Mouse (Mus musculus): ENCODE results near the gene Arhgap44. TPM values are rescaled to one million over a fixed set of nuclear protein-coding genes. Genes with fewer than 3 reads are reported as not detected.

The Arhgap44 gene
- polyA plus RNA-seq, 1 experiment from 2014 or later: 2.1 TPM

DNA sequence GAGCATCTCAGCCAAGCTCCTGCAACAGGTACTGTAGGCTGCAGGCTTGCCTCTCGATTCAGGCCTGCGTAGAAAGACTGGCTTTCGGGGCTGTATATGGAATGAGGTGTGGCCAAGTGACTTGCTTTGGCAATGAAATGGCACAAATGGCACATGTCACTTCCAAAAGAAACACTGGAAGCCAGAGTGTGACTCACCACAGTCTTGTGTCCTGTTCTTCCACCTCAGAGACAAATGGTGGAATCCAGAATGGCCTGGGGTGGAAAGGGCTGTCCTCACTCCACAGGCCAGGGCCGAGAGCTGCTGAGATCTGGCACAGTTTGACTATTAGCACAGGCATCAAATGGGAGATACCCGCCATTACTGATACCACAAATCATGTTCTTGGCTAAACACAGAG lies 9.8 kb downstream of the Arhgap44 start:
- Histone ChIP-seq H3K36me3 (ENCODE audit: control insufficient read depth, insufficient read depth, low read length) (no peaks in the 10 kb centered on the region), H3K4me1 (replicated peaks; ENCODE audit: control insufficient read depth, insufficient read depth, low read length) (no peaks in the 10 kb centered on the region), H3K27ac (ENCODE audit: low read depth, low read length) (no peak overlapping the region), H3K27me3 (replicated peaks; ENCODE audit: control insufficient read depth, insufficient read depth, low read length) (no peaks in the 10 kb centered on the region), H3K4me3 (ENCODE audit: low read depth, low read length) (no peak overlapping the region), H3K4me2 (no peak overlapping the region), H3K9ac (ENCODE audit: low read depth, low read length) (no peak overlapping the region), H3K9me3 (ENCODE audit: control insufficient read depth, low read length) (no peaks in the 10 kb centered on the region)
- WGBS: 74% methylated on average over 5 of the region's 5 CpGs
- no peak for DNase-seq (ENCODE audit: low spot score)
- ATAC-seq (replicated peaks; ENCODE audit: low FRiP score): no peak

DNA sequence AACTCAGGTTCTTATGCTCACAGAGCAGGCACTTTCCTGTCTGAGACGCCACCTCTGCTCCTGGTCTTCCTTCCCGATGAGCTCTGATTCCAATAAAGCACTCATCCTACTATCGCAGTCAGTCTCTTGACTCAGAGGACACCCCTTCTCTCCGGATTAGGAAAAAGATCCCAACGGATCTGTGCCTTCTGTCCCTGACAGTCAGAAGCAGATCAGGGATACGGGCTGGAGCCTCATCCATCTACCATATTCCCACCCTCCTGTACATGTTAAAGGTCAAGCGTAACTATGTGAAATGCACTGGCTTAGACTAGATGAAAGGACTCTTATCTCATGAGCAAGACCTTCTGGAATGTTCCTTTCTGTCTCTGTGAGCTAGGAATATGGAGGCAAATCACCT lies 14.3 kb downstream of the Arhgap44 start:
- 65% methylated on average over 7 of the region's 7 CpGs for WGBS

DNA sequence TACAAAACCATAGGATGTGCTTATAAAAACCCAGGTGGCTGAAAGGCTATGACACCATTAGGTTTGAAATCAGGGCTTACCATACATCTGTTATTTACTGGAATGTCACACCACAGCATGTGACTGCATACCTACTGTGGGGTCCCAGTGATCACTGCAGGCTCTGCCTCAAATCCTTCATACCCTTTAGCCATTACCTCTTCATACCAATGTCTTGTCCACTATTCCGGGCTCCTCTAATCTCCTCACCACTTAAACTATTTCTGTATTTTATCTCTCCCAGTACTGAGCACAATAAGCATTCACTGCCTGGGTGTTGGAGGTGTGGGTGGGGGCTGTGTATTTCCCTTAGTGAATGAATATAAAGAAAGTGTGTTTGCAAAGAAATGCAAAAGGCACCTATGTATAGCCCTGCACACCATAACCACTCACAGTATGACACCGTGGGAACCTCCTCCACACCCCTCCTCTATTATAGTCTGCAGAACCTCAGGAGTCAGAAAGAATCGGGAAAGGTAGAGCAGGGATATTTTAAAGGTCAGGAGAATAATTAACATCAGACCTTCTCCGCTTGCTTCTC lies 19.8 kb downstream of the Arhgap44 start:
- no peaks in the 10 kb centered on the region for H3K9me3 ChIP-seq (ENCODE audit: control insufficient read depth, low read length)
- WGBS: 65% methylated on average over 4 of the region's 4 CpGs
- H3K9ac ChIP-seq (ENCODE audit: low read depth, low read length): no peak overlapping the region
- no peak overlapping the region for H3K4me3 ChIP-seq (ENCODE audit: low read depth, low read length)
- no peaks in the 10 kb centered on the region for H3K27me3 ChIP-seq (replicated peaks; ENCODE audit: control insufficient read depth, insufficient read depth, low read length)
- ATAC-seq (replicated peaks; ENCODE audit: low FRiP score) (no peak), DNase-seq (ENCODE audit: low spot score) (no peak)
- no peaks in the 10 kb centered on the region for H3K36me3 ChIP-seq (ENCODE audit: control insufficient read depth, insufficient read depth, low read length)
- H3K4me1 ChIP-seq (replicated peaks; ENCODE audit: control insufficient read depth, insufficient read depth, low read length): no peaks in the 10 kb centered on the region; the same call in 1 of the 2 replicates
- H3K4me2 ChIP-seq: no peak overlapping the region
- no peak overlapping the region for H3K27ac ChIP-seq (ENCODE audit: low read depth, low read length)

More for the DNA sequence above, 14.3 kb downstream of the Arhgap44 start:
- DNase-seq (ENCODE audit: low spot score): no peak
- Histone ChIP-seq H3K27ac (ENCODE audit: low read depth, low read length) (no peak overlapping the region), H3K9me3 (ENCODE audit: control insufficient read depth, low read length) (no peaks in the 10 kb centered on the region), H3K9ac (ENCODE audit: low read depth, low read length) (no peak overlapping the region), H3K36me3 (ENCODE audit: control insufficient read depth, insufficient read depth, low read length) (no peaks in the 10 kb centered on the region), H3K4me1 (replicated peaks; ENCODE audit: control insufficient read depth, insufficient read depth, low read length) (no peaks in the 10 kb centered on the region), H3K27me3 (replicated peaks; ENCODE audit: control insufficient read depth, insufficient read depth, low read length) (no peaks in the 10 kb centered on the region), H3K4me3 (ENCODE audit: low read depth, low read length) (no peak overlapping the region), H3K4me2 (no peak overlapping the region)
- no peak for ATAC-seq (replicated peaks; ENCODE audit: low FRiP score)

DNA sequence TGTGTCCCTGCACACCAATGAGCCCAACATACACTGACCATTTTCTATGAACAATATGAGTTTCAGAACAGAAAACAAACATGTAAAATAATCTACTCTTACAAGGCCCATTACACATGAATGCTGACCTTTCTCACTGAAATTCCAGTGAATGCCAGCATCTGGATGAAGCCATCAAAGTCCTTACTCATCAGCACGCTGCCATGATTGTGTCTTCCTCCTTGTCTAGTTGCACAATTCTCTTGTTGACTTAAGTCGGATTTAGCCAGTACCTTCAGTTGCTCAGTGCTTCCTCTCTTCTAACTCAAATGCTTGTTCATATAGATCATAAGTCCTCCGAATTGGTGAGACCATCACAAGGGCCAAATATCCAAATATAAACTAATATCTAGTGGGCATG lies 23.7 kb downstream of the Arhgap44 start:
- Histone ChIP-seq H3K9ac (ENCODE audit: low read depth, low read length) (no peak overlapping the region), H3K27me3 (replicated peaks; ENCODE audit: control insufficient read depth, insufficient read depth, low read length) (no peaks in the 10 kb centered on the region), H3K4me1 (replicated peaks; ENCODE audit: control insufficient read depth, insufficient read depth, low read length) (no peaks in the 10 kb centered on the region; the same call in 1 of the 2 replicates), H3K36me3 (ENCODE audit: control insufficient read depth, insufficient read depth, low read length) (no peaks in the 10 kb centered on the region), H3K4me2 (no peak overlapping the region), H3K9me3 (ENCODE audit: control insufficient read depth, low read length) (no peaks in the 10 kb centered on the region), H3K4me3 (ENCODE audit: low read depth, low read length) (no peak overlapping the region), H3K27ac (ENCODE audit: low read depth, low read length) (no peak overlapping the region)
- WGBS: 81% methylated on average over 3 of the region's 3 CpGs
- DNase-seq (ENCODE audit: low spot score) (no peak), ATAC-seq (replicated peaks; ENCODE audit: low FRiP score) (no peak)

DNA sequence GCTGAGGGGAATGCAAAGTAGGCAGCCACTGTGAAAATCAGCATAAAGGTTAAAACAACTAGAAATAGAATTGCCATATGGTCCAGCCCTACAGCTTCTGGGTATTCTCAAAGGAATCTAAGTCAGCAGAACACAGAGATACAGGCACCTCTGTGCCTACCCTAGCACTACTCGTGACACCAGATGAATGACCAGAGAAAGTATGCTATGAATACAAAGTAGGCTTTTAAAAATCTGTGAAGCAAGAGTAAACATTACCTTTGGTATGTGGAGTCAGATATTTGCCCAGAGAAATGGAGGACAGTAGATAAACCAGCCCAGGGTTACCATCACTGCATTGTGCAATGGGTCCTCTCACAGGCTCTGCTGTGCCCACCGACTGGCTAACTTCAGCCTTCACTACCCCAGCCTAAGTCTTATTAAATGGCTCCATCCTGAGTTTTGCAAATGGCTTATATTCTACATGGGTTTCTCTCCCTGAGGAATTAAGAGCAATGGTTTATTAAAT lies 25.6 kb downstream of the Arhgap44 start:
- Histone ChIP-seq H3K9me3 (ENCODE audit: control insufficient read depth, low read length) (no peaks in the 10 kb centered on the region), H3K9ac (ENCODE audit: low read depth, low read length) (no peak overlapping the region), H3K4me3 (ENCODE audit: low read depth, low read length) (no peak overlapping the region), H3K36me3 (ENCODE audit: control insufficient read depth, insufficient read depth, low read length) (no peaks in the 10 kb centered on the region), H3K4me1 (replicated peaks; ENCODE audit: control insufficient read depth, insufficient read depth, low read length) (no peaks in the 10 kb centered on the region; the same call in 1 of the 2 replicates), H3K27ac (ENCODE audit: low read depth, low read length) (no peak overlapping the region), H3K27me3 (replicated peaks; ENCODE audit: control insufficient read depth, insufficient read depth, low read length) (no peaks in the 10 kb centered on the region), H3K4me2 (no peak overlapping the region)
- 70% methylated on average over 2 of the region's 2 CpGs for WGBS
- DNase-seq (ENCODE audit: low spot score): no peak
- no peak for ATAC-seq (replicated peaks; ENCODE audit: low FRiP score)

DNA sequence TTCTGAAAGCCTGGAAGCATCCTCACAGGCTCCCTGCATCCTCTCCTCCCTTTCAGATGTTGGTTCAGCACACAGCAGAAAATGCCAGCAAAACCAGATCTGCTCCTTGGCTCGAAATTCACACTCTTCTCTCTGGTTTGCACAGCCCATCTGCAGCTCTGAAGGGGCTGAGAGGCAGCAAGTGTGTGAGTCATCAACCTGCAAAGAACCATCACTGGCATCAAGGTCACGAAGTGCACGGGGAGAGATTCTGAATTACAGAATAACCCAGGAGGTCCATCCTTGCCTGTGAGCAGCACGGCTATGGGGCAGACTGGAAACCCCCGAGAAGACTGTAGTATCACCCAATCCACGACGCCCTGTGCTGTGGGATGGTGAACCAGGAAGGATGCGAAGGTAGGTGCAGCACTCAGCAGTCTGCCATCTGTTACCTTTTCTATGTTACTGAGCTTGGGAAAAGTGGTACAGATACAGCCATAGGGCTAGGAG lies 27.5 kb downstream of the Arhgap44 start:
- WGBS: 76% methylated on average over 8 of the region's 8 CpGs
- no peak overlapping the region for H3K4me2 ChIP-seq
- DNase-seq (ENCODE audit: low spot score) (no peak), ATAC-seq (replicated peaks; ENCODE audit: low FRiP score) (no peak)
- H3K9me3 ChIP-seq (ENCODE audit: control insufficient read depth, low read length): no peaks in the 10 kb centered on the region
- H3K4me3 ChIP-seq (ENCODE audit: low read depth, low read length): no peak overlapping the region
- H3K27me3 ChIP-seq (replicated peaks; ENCODE audit: control insufficient read depth, insufficient read depth, low read length): no peaks in the 10 kb centered on the region
- no peak overlapping the region for H3K9ac ChIP-seq (ENCODE audit: low read depth, low read length)
- H3K4me1 ChIP-seq (replicated peaks; ENCODE audit: control insufficient read depth, insufficient read depth, low read length): no peaks in the 10 kb centered on the region; the same call in 1 of the 2 replicates
- no peaks in the 10 kb centered on the region for H3K36me3 ChIP-seq (ENCODE audit: control insufficient read depth, insufficient read depth, low read length)
- no peak overlapping the region for H3K27ac ChIP-seq (ENCODE audit: low read depth, low read length)

DNA sequence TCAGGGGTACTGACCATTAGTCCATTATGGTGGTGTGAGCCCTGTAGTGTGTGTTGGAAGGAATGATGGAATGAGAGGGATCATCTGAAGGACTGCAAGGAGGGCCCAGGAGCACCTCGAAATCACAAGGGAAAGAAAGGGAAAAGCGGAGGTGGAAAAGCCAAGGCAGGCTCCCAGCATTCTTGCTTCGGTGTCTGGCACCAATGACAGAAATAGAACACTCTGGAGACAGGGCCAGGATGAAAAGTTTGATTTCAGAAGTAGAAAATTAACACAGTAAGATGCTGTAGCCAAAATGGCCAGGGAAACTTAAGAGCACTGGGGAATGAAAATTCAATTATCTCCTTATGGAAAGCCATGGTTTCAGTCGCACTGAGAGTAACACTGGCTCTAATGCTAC lies 29.1 kb downstream of the Arhgap44 start:
- no peak overlapping the region for H3K4me2 ChIP-seq
- ATAC-seq (replicated peaks; ENCODE audit: low FRiP score): no peak
- no peaks in the 10 kb centered on the region for H3K27me3 ChIP-seq (replicated peaks; ENCODE audit: control insufficient read depth, insufficient read depth, low read length)
- no peaks in the 10 kb centered on the region for H3K9me3 ChIP-seq (ENCODE audit: control insufficient read depth, low read length)
- H3K36me3 ChIP-seq (ENCODE audit: control insufficient read depth, insufficient read depth, low read length): no peaks in the 10 kb centered on the region
- no peak overlapping the region for H3K4me3 ChIP-seq (ENCODE audit: low read depth, low read length)
- no peak for DNase-seq (ENCODE audit: low spot score)
- 81% methylated on average over 4 of the region's 4 CpGs for WGBS
- H3K27ac ChIP-seq (ENCODE audit: low read depth, low read length): no peak overlapping the region
- H3K4me1 ChIP-seq (replicated peaks; ENCODE audit: control insufficient read depth, insufficient read depth, low read length): no peaks in the 10 kb centered on the region
- H3K9ac ChIP-seq (ENCODE audit: low read depth, low read length): no peak overlapping the region

DNA sequence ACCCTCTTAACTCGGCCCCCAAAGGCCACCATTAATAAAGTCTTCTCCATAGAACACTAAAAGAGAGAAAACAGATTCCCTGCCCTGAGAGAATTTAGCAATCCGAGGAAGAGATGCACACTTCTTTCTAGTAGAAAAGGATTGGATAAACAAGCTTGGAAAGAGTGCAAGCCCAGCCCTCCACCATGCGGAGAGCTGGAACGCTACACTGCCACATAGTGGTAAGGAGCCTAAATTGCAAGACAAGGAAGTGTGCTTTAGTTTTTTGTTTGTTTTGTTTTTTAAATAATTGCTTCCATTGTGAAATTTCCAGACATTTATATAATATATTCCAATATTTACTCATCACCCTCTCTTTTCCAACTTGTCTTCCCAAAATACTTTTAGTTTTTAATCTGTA lies 33.7 kb downstream of the Arhgap44 start:
- no peak overlapping the region for H3K4me2 ChIP-seq
- no peaks in the 10 kb centered on the region for H3K36me3 ChIP-seq (ENCODE audit: control insufficient read depth, insufficient read depth, low read length)
- H3K27me3 ChIP-seq (replicated peaks; ENCODE audit: control insufficient read depth, insufficient read depth, low read length): no peaks in the 10 kb centered on the region
- H3K4me1 ChIP-seq (replicated peaks; ENCODE audit: control insufficient read depth, insufficient read depth, low read length): no peaks in the 10 kb centered on the region; the same call in 1 of the 2 replicates
- no peak overlapping the region for H3K4me3 ChIP-seq (ENCODE audit: low read depth, low read length)
- no peak for DNase-seq (ENCODE audit: low spot score)
- H3K9ac ChIP-seq (ENCODE audit: low read depth, low read length): no peak overlapping the region
- H3K27ac ChIP-seq (ENCODE audit: low read depth, low read length): no peak overlapping the region
- no peak for ATAC-seq (replicated peaks; ENCODE audit: low FRiP score)
- 69% methylated on average over 4 of the region's 4 CpGs for WGBS
- no peaks in the 10 kb centered on the region for H3K9me3 ChIP-seq (ENCODE audit: control insufficient read depth, low read length)

DNA sequence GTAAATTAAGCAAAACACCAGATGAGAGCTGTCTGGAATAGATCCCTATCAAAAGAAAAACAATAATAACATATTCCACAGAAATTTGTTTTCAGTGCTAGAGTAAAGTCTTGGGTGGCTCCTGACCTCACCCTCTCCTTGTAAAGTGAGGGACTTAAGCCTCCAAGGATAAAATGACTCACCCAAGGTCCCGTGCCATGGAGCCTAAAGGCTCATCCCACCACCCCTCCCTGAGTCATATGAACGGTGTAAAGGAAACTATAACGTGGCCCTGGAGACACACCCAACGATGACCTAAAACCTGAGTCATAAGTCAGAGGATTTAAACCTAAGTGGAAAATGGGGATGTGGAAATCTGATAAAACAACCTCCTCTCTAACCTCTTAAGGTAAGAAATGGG lies 34.1 kb downstream of the Arhgap44 start:
- no peaks in the 10 kb centered on the region for H3K9me3 ChIP-seq (ENCODE audit: control insufficient read depth, low read length)
- no peak overlapping the region for H3K27ac ChIP-seq (ENCODE audit: low read depth, low read length)
- H3K27me3 ChIP-seq (replicated peaks; ENCODE audit: control insufficient read depth, insufficient read depth, low read length): no peaks in the 10 kb centered on the region
- 84% methylated on average over 4 of the region's 4 CpGs for WGBS
- DNase-seq (ENCODE audit: low spot score): no peak
- no peaks in the 10 kb centered on the region; the same call in 1 of the 2 replicates for H3K4me1 ChIP-seq (replicated peaks; ENCODE audit: control insufficient read depth, insufficient read depth, low read length)
- no peak for ATAC-seq (replicated peaks; ENCODE audit: low FRiP score)
- H3K36me3 ChIP-seq (ENCODE audit: control insufficient read depth, insufficient read depth, low read length): no peaks in the 10 kb centered on the region
- H3K4me2 ChIP-seq: no peak overlapping the region
- H3K9ac ChIP-seq (ENCODE audit: low read depth, low read length): no peak overlapping the region
- H3K4me3 ChIP-seq (ENCODE audit: low read depth, low read length): no peak overlapping the region
